Mouse (Mus musculus) heart, embryonic 16.5 days (tissue): Measurements from ENCODE around the gene Tmco5b. TPM values are rescaled to one million over a fixed set of nuclear protein-coding genes. Genes with fewer than 3 reads are reported as not detected.

Experiments
- ATAC-seq: fragments of 200-750 bp; cut with Nextera tagmentation; replicated peaks from 2 replicates; pipeline ENCODE4 v1.8.0; 2017; ENCODE audit warnings: moderate number of reproducible peaks; ENCODE audit not compliant: insufficient read depth, low FRiP score; ENCODE audit errors: extremely low read depth
- H3K27ac ChIP-seq: fragments of 300-500 bp; sonication (generic); 2 replicates; pipeline ENCODE4 v1.5.1; 2014; ENCODE audit warnings: mild to moderate bottlenecking, low read length, control low read depth, moderate library complexity
- H3K27me3 ChIP-seq: fragments of 300-500 bp; sonication (generic); 2 replicates; pipeline ENCODE4 v1.6.1; 2014; ENCODE audit warnings: low read length, mixed read lengths; ENCODE audit not compliant: control insufficient read depth, insufficient read depth
- H3K36me3 ChIP-seq: fragments of 300-500 bp; sonication (generic); 2 replicates; pipeline ENCODE4 v1.6.1; 2014; ENCODE audit not compliant: control insufficient read depth, insufficient read depth
- H3K4me1 ChIP-seq: fragments of 300-500 bp; sonication (generic); 2 replicates; pipeline ENCODE4 v1.6.1; 2014; ENCODE audit warnings: low read length, mixed read lengths; ENCODE audit not compliant: control insufficient read depth, insufficient read depth
- H3K4me2 ChIP-seq: fragments of 300-500 bp; sonication (generic); 2 replicates; pipeline ENCODE4 v1.6.1; 2014; ENCODE audit warnings: low read depth, mild to moderate bottlenecking, control low read depth, low read length
- H3K4me3 ChIP-seq: fragments of 300-500 bp; sonication (generic); 2 replicates; pipeline ENCODE4 v1.5.1; 2014; ENCODE audit warnings: mild to moderate bottlenecking, control low read depth, low read length
- H3K9ac ChIP-seq: fragments of 300-500 bp; sonication (generic); 2 replicates; pipeline ENCODE4 v1.6.1; 2014; ENCODE audit warnings: low read length, control low read depth
- H3K9me3 ChIP-seq: fragments of 300-500 bp; sonication (generic); replicated peaks from 2 replicates; pipeline ENCODE4 v1.6.1; 2016; ENCODE audit warnings: low read length; ENCODE audit not compliant: control insufficient read depth
- WGBS: fragments of 180-500 bp; shearing (Covaris S2); extraction: QIAGEN DNeasy Blood & Tissue Kit; methylation state at CpG from one replicate; pipeline ENCODE4 v1.1.7; 2014; 5-methylcytosine and 5-hydroxymethylcytosine counted together
- polyA plus RNA-seq: library from polyadenylated mRNA; unstranded; fragments of >200 nt; fragmentation: Nextera tagmentation; extraction: Ambion mirVana; gene quantifications from 2 replicates; pipeline ENCODE4 v1.2.1, GENCODE M21; 2015

Gene Tmco5b
- not detected in 2 replicates for polyA plus RNA-seq

GRCm38 (mm10) chr2:113285432-113285831, at the start of gene Tmco5b:
TSS of gene Tmco5b (plus strand) at chr2:113285732.
- WGBS, result 78% methylated on average over 2 of the region's 2 CpGs
- Histone ChIP-seq H3K27me3 (no peaks in the 10 kb centered on the region), H3K9ac (no peak within 1 kb of the TSS), H3K4me3 (no peak within 1 kb of the TSS), H3K27ac (no peak within 1 kb of the TSS), H3K4me1 (no peaks in the 10 kb centered on the region), H3K9me3 (no peaks in the 10 kb centered on the region), H3K36me3 (no peaks in the 10 kb centered on the region), H3K4me2 (no peak within 1 kb of the TSS)
- no peak for ATAC-seq

GRCm38 (mm10) chr2:113236993-113237392, 48.5 kb upstream of the Tmco5b start:
- Histone ChIP-seq H3K27me3 (no peaks in the 10 kb centered on the region), H3K36me3 (no peaks in the 10 kb centered on the region), H3K4me1 (no peaks in the 10 kb centered on the region), H3K4me2 (no peak overlapping the region), H3K27ac (no peak overlapping the region), H3K9me3 (no peaks in the 10 kb centered on the region), H3K4me3 (no peak overlapping the region), H3K9ac (no peak overlapping the region)
- no peak for ATAC-seq
- WGBS, result 75% methylated on average over 1 of the region's 1 CpGs

GRCm38 (mm10) chr2:113238871-113239270, 46.7 kb upstream of the Tmco5b start:
- H3K27me3 ChIP-seq, result no peaks in the 10 kb centered on the region
- no peak overlapping the region for H3K27ac ChIP-seq
- no peak for ATAC-seq
- no peak overlapping the region for H3K4me3 ChIP-seq
- H3K36me3 ChIP-seq, result no peaks in the 10 kb centered on the region
- no peaks in the 10 kb centered on the region for H3K4me1 ChIP-seq
- no peak overlapping the region for H3K4me2 ChIP-seq
- H3K9ac ChIP-seq, result no peak overlapping the region
- H3K9me3 ChIP-seq, result no peaks in the 10 kb centered on the region
- 58% methylated on average over 5 of the region's 5 CpGs for WGBS

- Histone ChIP-seq H3K4me3 (no peak overlapping the region), H3K36me3 (no peaks in the 10 kb centered on the region), H3K4me2 (peak overlapping the region; percentile 29; the same call in 1 of the 2 replicates), H3K27ac (no peak overlapping the region), H3K27me3 (no peaks in the 10 kb centered on the region), H3K9me3 (no peaks in the 10 kb centered on the region), H3K9ac (no peak overlapping the region), H3K4me1 (no peaks in the 10 kb centered on the region)
- 36% methylated on average over 18 of the region's 18 CpGs for WGBS
- no peak for ATAC-seq
Observed at GRCm38 (mm10) chr2:113302349-113303239, 17.1 kb downstream of the Tmco5b start.

- Histone ChIP-seq H3K4me3 (no peak overlapping the region), H3K27me3 (no peaks in the 10 kb centered on the region), H3K36me3 (no peaks in the 10 kb centered on the region), H3K4me2 (no peak overlapping the region), H3K9me3 (no peaks in the 10 kb centered on the region), H3K27ac (no peak overlapping the region), H3K4me1 (no peaks in the 10 kb centered on the region), H3K9ac (no peak overlapping the region)
- ATAC-seq, result no peak
- 68% methylated on average over 4 of the region's 4 CpGs for WGBS
Observed at GRCm38 (mm10) chr2:113303240-113303538, 17.7 kb downstream of the Tmco5b start.

GRCm38 (mm10) chr2:113305339-113305738, 19.8 kb downstream of the Tmco5b start:
- Histone ChIP-seq H3K27me3 (no peaks in the 10 kb centered on the region), H3K9me3 (no peaks in the 10 kb centered on the region), H3K4me2 (no peak overlapping the region), H3K27ac (no peak overlapping the region), H3K9ac (no peak overlapping the region), H3K4me1 (no peaks in the 10 kb centered on the region), H3K4me3 (no peak overlapping the region), H3K36me3 (no peaks in the 10 kb centered on the region)
- ATAC-seq, result no peak
- 12% methylated on average over 4 of the region's 4 CpGs for WGBS

- ATAC-seq, result no peak
- H3K4me2 ChIP-seq, result no peak overlapping the region
- H3K4me1 ChIP-seq, result no peaks in the 10 kb centered on the region
- no peak overlapping the region for H3K4me3 ChIP-seq
- 74% methylated on average over 3 of the region's 3 CpGs for WGBS
- no peaks in the 10 kb centered on the region for H3K9me3 ChIP-seq
- H3K9ac ChIP-seq, result no peak overlapping the region
- no peaks in the 10 kb centered on the region for H3K27me3 ChIP-seq
- H3K27ac ChIP-seq, result no peak overlapping the region
- H3K36me3 ChIP-seq, result no peaks in the 10 kb centered on the region
Observed at GRCm38 (mm10) chr2:113311211-113311610, 25.7 kb downstream of the Tmco5b start.

- H3K9me3 ChIP-seq, result peaks cover 3% of the 10 kb centered on the region; the same call in 1 of the 2 replicates
- WGBS, result 40% methylated on average over 7 of the region's 7 CpGs
- no peak for ATAC-seq
Observed at GRCm38 (mm10) chr2:113323016-113323415, 37.5 kb downstream of the Tmco5b start.

GRCm38 (mm10) chr2:113333799-113334541, 48.4 kb downstream of the Tmco5b start:
- no peak for ATAC-seq
- H3K4me2 ChIP-seq, result no peak overlapping the region
- no peak overlapping the region for H3K4me3 ChIP-seq
- no peaks in the 10 kb centered on the region for H3K36me3 ChIP-seq
- whole genome bisulfite sequencing, result 45% methylated on average over 9 of the region's 9 CpGs
- no peaks in the 10 kb centered on the region for H3K4me1 ChIP-seq
- no peak overlapping the region for H3K27ac ChIP-seq
- no peaks in the 10 kb centered on the region for H3K9me3 ChIP-seq
- H3K27me3 ChIP-seq, result peaks cover 3% of the 10 kb centered on the region; the same call in 1 of the 2 replicates
- H3K9ac ChIP-seq, result no peak overlapping the region

More at GRCm38 (mm10) chr2:113323016-113323415, 37.5 kb downstream of the Tmco5b start:
- Histone ChIP-seq H3K4me3 (no peak overlapping the region), H3K4me1 (peaks cover 4% of the 10 kb centered on the region), H3K4me2 (no peak overlapping the region), H3K27me3 (peaks cover 4% of the 10 kb centered on the region; the same call in 1 of the 2 replicates), H3K9ac (no peak overlapping the region), H3K27ac (no peak overlapping the region), H3K36me3 (no peaks in the 10 kb centered on the region)
